Mouse (Mus musculus) embryonic fibroblast, embryonic 13.5 days (primary cell): ENCODE measurements around the gene Ncf1.

Experiments used
- CTCF ChIP-seq: IDR thresholded peaks from 2 replicates; pipeline ENCODE4 v1.5.1; 2011; ENCODE audit warnings: mild to moderate bottlenecking, control low read depth, low read length, moderate library complexity, borderline replicate concordance; ENCODE audit not compliant: insufficient read depth
- POLR2A ChIP-seq: IDR thresholded peaks from 2 replicates; pipeline ENCODE4 v1.6.1; 2011; ENCODE audit warnings: low read depth, mild to moderate bottlenecking, control low read depth, low read length, moderate library complexity

- no peak for TF ChIP-seq POLR2A
- no peak for TF ChIP-seq CTCF
Measured at GRCm38 (mm10) chr5:134232111-134232510, 2.7 kb upstream of the Ncf1 start.
